Mouse (Mus musculus) erythroid progenitor cell, adult 5-6 weeks (primary cell): ENCODE measurements around the gene Mlxip. TPM values are rescaled to one million over a fixed set of nuclear protein-coding genes. Genes with fewer than 3 reads are reported as not detected.

Experiments
- ATAC-seq: replicated peaks from 2 replicates; pipeline ENCODE4 v1.8.0; 2016; ENCODE audit warnings: moderate number of reproducible peaks, mild to moderate bottlenecking, moderate TSS enrichment, inconsistent platforms; ENCODE audit not compliant: poor library complexity, low FRiP score, severe bottlenecking
- total RNA-seq, 2 experiments: library from RNA; stranded (forward) in 1 of 2; stranded (reverse) in 1 of 2; fragments of 150-400 nt in 1 of 2; fragments of 186-747, 209-891 nt in 1 of 2; gene quantifications; 2 replicates each; pipeline versions ENCODE4 v1.2.3 to v1.2.4; 2015 to 2017; ENCODE audit warnings: low replicate concordance in 2 of 2

The Mlxip gene
- total RNA-seq, 2 experiments from 2014 or later: 2.0 to 11.3 TPM

DNA sequence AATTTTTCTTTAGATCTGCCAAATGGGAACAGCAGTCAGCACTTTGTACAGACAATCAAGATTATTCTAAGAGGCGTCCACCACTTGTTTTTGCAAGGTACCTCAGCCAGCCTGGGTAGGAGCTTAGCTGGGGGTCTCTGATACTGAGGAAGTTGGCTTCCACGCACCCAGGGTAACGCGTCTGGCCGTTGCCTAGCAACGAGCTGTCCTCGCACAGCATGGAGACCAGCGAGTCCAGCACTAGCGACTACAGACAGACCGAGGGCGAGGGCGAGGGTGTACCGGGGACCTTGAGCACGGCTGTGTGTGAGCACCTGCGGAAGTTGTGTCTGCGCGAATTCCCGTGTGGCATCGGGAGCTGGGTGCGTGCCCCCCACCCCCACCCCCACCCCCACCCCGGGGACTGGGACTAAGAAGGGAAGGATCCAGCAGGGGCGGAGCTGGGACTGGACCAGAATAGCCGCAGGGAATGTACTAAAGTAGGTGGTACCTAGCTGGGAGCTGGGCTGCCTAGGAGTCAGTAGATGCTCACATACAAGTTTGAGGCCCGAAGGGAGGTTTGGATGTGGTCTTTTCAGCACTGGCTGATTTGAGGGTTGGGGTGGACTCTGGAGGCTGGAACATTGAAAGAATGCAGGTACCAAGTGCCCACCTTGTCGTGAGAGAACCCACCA, 94.7 kb downstream of the Mlxip start, which contains the start of the genes Lrrc43 and Il31:
TSS of gene Lrrc43 (plus strand) at position 194 of the 674 bp plus-strand sequence.
TSS of gene Il31 (minus strand) at position 378 of the 674 bp plus-strand sequence.
- ATAC-seq: no peak

DNA sequence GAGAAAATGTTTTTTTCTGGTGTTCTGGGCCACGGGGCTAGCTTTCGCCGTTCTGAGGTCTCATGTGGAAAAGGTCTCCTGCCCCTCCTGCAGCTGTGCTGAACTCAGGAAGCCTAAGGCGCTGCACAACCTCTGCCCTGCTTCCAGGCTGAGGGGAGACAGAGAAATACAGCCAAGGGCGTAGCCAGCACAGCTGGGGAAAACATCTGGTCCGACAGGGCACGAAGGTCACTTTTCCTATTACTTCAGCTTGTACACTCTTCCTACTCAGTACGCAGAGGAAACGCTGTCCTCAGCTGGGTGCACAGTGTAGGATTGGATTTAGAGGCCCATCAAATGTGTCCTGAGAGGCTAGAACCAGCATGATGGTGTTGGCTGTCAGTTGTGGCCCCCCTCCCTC, 95.3 kb downstream of the Mlxip start:
- no peak for ATAC-seq

DNA sequence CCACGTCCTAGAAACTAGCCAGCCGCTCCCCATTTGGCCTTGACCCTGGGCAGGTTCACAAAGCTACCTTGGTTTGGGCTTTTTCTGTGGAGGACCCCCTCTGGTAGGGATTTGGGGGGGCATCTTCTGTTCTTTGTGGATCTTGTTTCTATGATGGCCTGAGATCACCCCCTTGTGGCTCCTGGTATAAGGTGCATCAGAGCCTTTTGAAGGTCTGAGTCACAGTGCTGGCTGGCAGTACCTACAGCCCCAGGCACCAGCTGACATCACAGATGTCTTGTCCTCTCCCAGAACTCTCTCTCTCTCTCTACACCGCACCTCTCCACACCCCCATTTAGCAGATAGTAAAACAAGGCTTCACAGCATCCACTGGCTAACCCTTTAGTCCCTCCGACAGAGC, 105.1 kb downstream of the Mlxip start:
- ATAC-seq: no peak

DNA sequence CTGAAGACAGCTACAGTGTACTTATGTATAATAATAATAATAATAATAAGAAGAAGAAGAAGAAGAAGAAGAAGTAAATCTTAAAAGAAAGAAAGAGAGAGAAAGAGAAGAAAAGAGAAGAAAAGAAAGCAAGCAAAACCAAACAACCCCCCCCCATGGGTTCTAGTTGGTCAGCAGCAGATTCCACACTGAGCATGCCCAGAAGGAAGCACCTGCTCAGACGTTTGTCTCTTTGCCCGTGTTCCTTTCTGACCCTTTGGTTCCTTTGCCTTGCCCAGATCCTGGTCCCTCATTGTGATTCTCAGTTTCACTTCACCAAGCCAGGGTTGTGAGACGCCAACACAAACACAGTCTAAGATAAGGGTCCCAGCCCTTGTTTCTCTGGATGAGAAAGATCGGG, 107.4 kb downstream of the Mlxip start:
- ATAC-seq: no peak

Other genes with a start within 250 kb of the Mlxip start
- 27.2 and 48.7 TPM in 2 replicates for gene Psmd9, start 225.4 kb upstream of the Mlxip start, total RNA-seq (2015; ENCODE audit: low replicate concordance)
- gene Psmd9, start 225.4 kb upstream of the Mlxip start, total RNA-seq (2017; ENCODE audit: low replicate concordance): 52.2 and 63.8 TPM in 2 replicates
- gene Hpd, start 212.1 kb upstream of the Mlxip start, total RNA-seq (2015; ENCODE audit: low replicate concordance): not detected in 2 replicates
- not detected in 2 replicates for gene Hpd, start 212.1 kb upstream of the Mlxip start, total RNA-seq (2017; ENCODE audit: low replicate concordance)
- 0.36 and 1.7 TPM in 2 replicates for gene Wdr66, start 142.7 kb upstream of the Mlxip start, total RNA-seq (2015; ENCODE audit: low replicate concordance)
- gene Wdr66, start 142.7 kb upstream of the Mlxip start, total RNA-seq (2017; ENCODE audit: low replicate concordance): 0.51 TPM in 1 of 2 replicates, not detected in the other
- gene Bcl7a, start 51.0 kb upstream of the Mlxip start, total RNA-seq (2015; ENCODE audit: low replicate concordance): 15.1 and 18.0 TPM in 2 replicates
- gene Bcl7a, start 51.0 kb upstream of the Mlxip start, total RNA-seq (2017; ENCODE audit: low replicate concordance): 8.7 and 11.3 TPM in 2 replicates
- not detected in 2 replicates for gene Lrrc43, start 94.5 kb downstream of the Mlxip start, total RNA-seq (2015; ENCODE audit: low replicate concordance)
- not detected in 2 replicates for gene Lrrc43, start 94.5 kb downstream of the Mlxip start, total RNA-seq (2017; ENCODE audit: low replicate concordance)
- not detected in 2 replicates for gene Il31, start 94.7 kb downstream of the Mlxip start, total RNA-seq (2015; ENCODE audit: low replicate concordance)
- gene Il31, start 94.7 kb downstream of the Mlxip start, total RNA-seq (2017; ENCODE audit: low replicate concordance): not detected in 2 replicates
- gene B3gnt4, start 115.7 kb downstream of the Mlxip start, total RNA-seq (2015; ENCODE audit: low replicate concordance): not detected in 2 replicates
- gene B3gnt4, start 115.7 kb downstream of the Mlxip start, total RNA-seq (2017; ENCODE audit: low replicate concordance): not detected in 2 replicates
- 13.0 and 28.8 TPM in 2 replicates for gene Diablo, start 129.4 kb downstream of the Mlxip start, total RNA-seq (2015; ENCODE audit: low replicate concordance)
- gene Diablo, start 129.4 kb downstream of the Mlxip start, total RNA-seq (2017; ENCODE audit: low replicate concordance): 27.0 and 49.5 TPM in 2 replicates
- gene Gm49027, start 130.7 kb downstream of the Mlxip start, total RNA-seq (2015; ENCODE audit: low replicate concordance): not detected in 2 replicates
- not detected in 2 replicates for gene Gm49027, start 130.7 kb downstream of the Mlxip start, total RNA-seq (2017; ENCODE audit: low replicate concordance)
- gene Vps33a, start 178.2 kb downstream of the Mlxip start, total RNA-seq (2015; ENCODE audit: low replicate concordance): 9.4 and 10.9 TPM in 2 replicates
- 8.2 and 9.4 TPM in 2 replicates for gene Vps33a, start 178.2 kb downstream of the Mlxip start, total RNA-seq (2017; ENCODE audit: low replicate concordance)